Comparison of ENCODE assay signal across 10 mouse cellular contexts in genomic region chr11:4803008-4803407, GRCm38 (mm10). TPM values are rescaled to one million over a fixed set of nuclear protein-coding genes. Genes with fewer than 3 reads are reported as not detected.
DNase-seq lines count a peak whose midpoint lies in the region; ATAC-seq lines count a peak whose summit lies in the region.
"Had no signal": no experiment of that assay in that cellular context is flagged by ENCODE, and none has a peak within 500 bp of the region (broad histone marks: within the 10 kb centered on the region; RNA-seq: fewer than 3 reads in every experiment).

No protein-coding gene starts in this region.

- no peak overlapping the region for H3K27ac ChIP-seq in forebrain, embryonic 11.5 days (ENCODE audit: low read depth, low read length)
- H3K27ac ChIP-seq: kidney, postnatal 0 days had no signal

- peaks cover 3% of the 10 kb centered on the region; the same call in 1 of the 2 replicates for H3K4me1 ChIP-seq in forebrain, embryonic 11.5 days (replicated peaks; ENCODE audit: control insufficient read depth, insufficient read depth, low read length)

- peak; percentile 77 for ATAC-seq in forebrain, embryonic 11.5 days (replicated peaks; ENCODE audit: low FRiP score)

- no peaks in the 10 kb centered on the region for H3K36me3 ChIP-seq in forebrain, embryonic 11.5 days (ENCODE audit: control insufficient read depth, insufficient read depth, low read length)

- 23% methylated on average over 9 of the region's 9 CpGs for WGBS in forebrain, embryonic 11.5 days

- H3K9ac ChIP-seq in forebrain, embryonic 11.5 days (ENCODE audit: low read length), result no peak overlapping the region

- H3K4me2 ChIP-seq in forebrain, embryonic 11.5 days (ENCODE audit: low read depth, low read length, severe bottlenecking), result no peak overlapping the region

- intact Hi-C loops in heart, postnatal 25 days (cut with DNase I), result no loop called here

- H3K4me3 ChIP-seq in forebrain, embryonic 11.5 days (ENCODE audit: low read depth, low read length), result no peak overlapping the region

- peaks cover 8% of the 10 kb centered on the region; the same call in 1 of the 2 replicates for H3K27me3 ChIP-seq in forebrain, embryonic 11.5 days (ENCODE audit: control insufficient read depth, insufficient read depth, low read length)

- H3K9me3 ChIP-seq in forebrain, embryonic 11.5 days (ENCODE audit: control insufficient read depth, low read length), result no peaks in the 10 kb centered on the region

- peak; percentile 19 for DNase-seq in ovary, postnatal 36 days (ENCODE audit: low spot score)
- no peak for DNase-seq in ovary, postnatal 14 days (ENCODE audit: low spot score)
- peak; percentile 79 for DNase-seq in forebrain, embryonic 11.5 days (ENCODE audit: low spot score)
- peak; percentile 36 for DNase-seq in heart, postnatal 25 days (ENCODE audit: low spot score)
- peak; percentile 25 to 59 for DNase-seq in left cerebral cortex, adult 8-10 months (ENCODE audit: low spot score in 2 of 2)
- peak; percentile 44 for DNase-seq in right cerebral cortex, postnatal 25 days
- DNase-seq in lung, postnatal 4 days, result no peak
- no peak for DNase-seq in urinary bladder, adult 18-20 months (ENCODE audit: low spot score in 2 of 2)

RNA-seq across cellular contexts. Expression of gene Nf2, which starts 46.3 kb away (rescaled TPM):
- 56.1 and 57.4 TPM in 2 replicates for polyA plus RNA-seq in forebrain, embryonic 11.5 days (2014; fragmentation: Nextera tagmentation; extraction: Ambion mirVana)
- 10 to 100 TPM; 81.5 to 83.6 TPM for total RNA-seq in heart, postnatal 25 days (2021)
- total RNA-seq in left cerebral cortex, adult 8-10 months (2022), result 10 to 100 TPM; 70.7 to 72.2 (median 71.5) TPM

RNA-seq across cellular contexts. Expression of gene Cabp7, which starts 56.4 kb away (rescaled TPM):
- 0.57 and 0.79 TPM in 2 replicates for polyA plus RNA-seq in forebrain, embryonic 11.5 days (2014; fragmentation: Nextera tagmentation; extraction: Ambion mirVana)
- total RNA-seq in heart, postnatal 25 days (2021), result not detected
- total RNA-seq in left cerebral cortex, adult 8-10 months (2022), result 10 to 100 TPM; 23.9 to 30.2 (median 24.9) TPM
- polyA plus RNA-seq: spleen, adult 2 months had no signal

Comparison
In these comparisons a context has a peak if more than half of its experiments do, and no peak if none do; other contexts are left out.
1. DNase-seq: peak in ovary, postnatal 36 days (single experiment), forebrain, embryonic 11.5 days (single experiment), heart, postnatal 25 days (single experiment), left cerebral cortex, adult 8-10 months (2 of 2) and right cerebral cortex, postnatal 25 days (single experiment); none in ovary, postnatal 14 days (single experiment), lung, postnatal 4 days (0 of 2) and urinary bladder, adult 18-20 months (0 of 2).
2. RNA of gene Cabp7, which starts 56.4 kb away (total RNA-seq): 23.9 to 30.2 TPM in left cerebral cortex, adult 8-10 months; not detected in heart, postnatal 25 days; every median in the first group is over 10 times any median in the second.